Mouse (Mus musculus) forebrain, embryonic 16.5 days (tissue): ENCODE measurements at regions not wholly inside any gene's neighbourhood (a gene's known extent, or its start where the extent isn't known, plus 50 kb on each side); places are given as distances from the start of the nearest gene placed in this dataset.

Experiments
- ATAC-seq: fragments of 200-750 bp; cut with Nextera tagmentation; 2 replicates; pipeline ENCODE4 v1.8.0; 2017; ENCODE audit warnings: mild to moderate bottlenecking, moderate library complexity
- H3K27ac ChIP-seq: fragments of 300-500 bp; sonication (generic); 2 replicates; pipeline ENCODE4 v1.5.1; 2014; ENCODE audit warnings: low read length, control low read depth
- H3K27me3 ChIP-seq: fragments of 300-500 bp; sonication (generic); replicated peaks from 2 replicates; pipeline ENCODE4 v1.6.1; 2014; ENCODE audit warnings: low read length; ENCODE audit not compliant: control insufficient read depth, insufficient read depth
- H3K36me3 ChIP-seq: fragments of 300-500 bp; sonication (generic); 2 replicates; pipeline ENCODE4 v1.6.1; 2014; ENCODE audit not compliant: control insufficient read depth, insufficient read depth
- H3K4me1 ChIP-seq: fragments of 300-500 bp; sonication (generic); replicated peaks from 2 replicates; pipeline ENCODE4 v1.6.1; 2014; ENCODE audit warnings: low read length; ENCODE audit not compliant: control insufficient read depth, insufficient read depth
- H3K4me2 ChIP-seq: fragments of 300-500 bp; sonication (generic); 2 replicates; pipeline ENCODE4 v1.6.1; 2014; ENCODE audit warnings: mild to moderate bottlenecking, low read length, control low read depth
- H3K4me3 ChIP-seq: fragments of 300-500 bp; sonication (generic); replicated peaks from 2 replicates; pipeline ENCODE4 v1.5.1; 2014; ENCODE audit warnings: mild to moderate bottlenecking, low read length, control low read depth
- H3K9ac ChIP-seq: fragments of 300-500 bp; sonication (generic); replicated peaks from 2 replicates; pipeline ENCODE4 v1.6.1; 2014; ENCODE audit warnings: low read depth, low read length, control low read depth
- H3K9me3 ChIP-seq: fragments of 300-500 bp; sonication (generic); 2 replicates; pipeline ENCODE4 v1.6.1; 2016; ENCODE audit warnings: low read length; ENCODE audit not compliant: control insufficient read depth
- WGBS: fragments of 180-500 bp; shearing (Covaris S2); extraction: QIAGEN DNeasy Blood & Tissue Kit; methylation state at CpG from one replicate; pipeline ENCODE4 v1.1.7; 2014; 5-methylcytosine and 5-hydroxymethylcytosine counted together

DNA sequence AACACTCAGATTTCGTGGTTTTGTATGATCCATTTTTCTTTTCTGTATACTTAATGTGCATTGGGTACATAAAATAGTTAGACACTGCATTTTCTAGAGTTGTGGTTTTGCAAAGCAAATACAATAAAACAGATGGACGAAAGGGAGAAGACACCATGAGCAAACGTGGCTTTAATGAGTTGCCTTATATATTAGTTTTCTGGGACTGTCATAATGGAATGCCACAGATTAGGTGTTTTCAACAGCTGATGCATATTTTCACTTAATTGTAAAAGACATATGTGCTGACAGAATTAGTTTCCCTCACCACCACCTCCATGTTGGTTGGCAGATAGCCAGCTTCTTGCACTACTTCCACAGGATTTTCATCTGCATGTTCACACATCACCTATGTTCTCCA is 1607.9 kb downstream of the Hace1 start:
- ATAC-seq: no peak
- Histone ChIP-seq H3K4me1 (no peaks in the 10 kb centered on the region), H3K9me3 (no peaks in the 10 kb centered on the region)

DNA sequence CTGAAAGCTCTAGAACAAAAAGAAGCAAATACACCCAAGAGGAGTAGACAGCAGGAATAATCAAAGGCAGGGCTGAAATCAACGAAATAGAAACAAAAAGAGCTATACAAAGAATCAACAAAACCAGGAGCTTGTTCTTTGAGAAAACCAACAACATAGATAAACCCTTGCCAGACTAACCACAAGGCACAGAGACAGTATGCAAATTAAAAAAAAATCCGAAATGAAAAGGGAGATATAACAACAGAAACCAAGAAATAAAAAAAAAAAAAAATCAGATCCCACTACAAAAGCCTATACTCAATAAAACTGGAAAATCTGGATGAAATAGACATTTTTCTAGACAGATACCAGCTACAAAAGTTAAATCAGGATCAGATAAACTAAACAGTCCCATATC is 1638.6 kb downstream of the Hace1 start:
- Histone ChIP-seq H3K36me3 (no peaks in the 10 kb centered on the region), H3K27ac (no peak overlapping the region), H3K4me1 (no peaks in the 10 kb centered on the region), H3K9ac (no peak overlapping the region), H3K27me3 (no peaks in the 10 kb centered on the region), H3K9me3 (no peaks in the 10 kb centered on the region), H3K4me3 (no peak overlapping the region), H3K4me2 (no peak overlapping the region)
- 56% methylated on average over 2 of the region's 2 CpGs for WGBS
- no peak for ATAC-seq

More for the DNA sequence above, 1607.9 kb downstream of the Hace1 start:
- H3K9ac ChIP-seq: no peak overlapping the region
- H3K27ac ChIP-seq: no peak overlapping the region
- H3K27me3 ChIP-seq: no peaks in the 10 kb centered on the region
- no peaks in the 10 kb centered on the region for H3K36me3 ChIP-seq
- H3K4me2 ChIP-seq: no peak overlapping the region
- H3K4me3 ChIP-seq: no peak overlapping the region
- 71% methylated on average over 3 of the region's 3 CpGs for whole genome bisulfite sequencing

DNA sequence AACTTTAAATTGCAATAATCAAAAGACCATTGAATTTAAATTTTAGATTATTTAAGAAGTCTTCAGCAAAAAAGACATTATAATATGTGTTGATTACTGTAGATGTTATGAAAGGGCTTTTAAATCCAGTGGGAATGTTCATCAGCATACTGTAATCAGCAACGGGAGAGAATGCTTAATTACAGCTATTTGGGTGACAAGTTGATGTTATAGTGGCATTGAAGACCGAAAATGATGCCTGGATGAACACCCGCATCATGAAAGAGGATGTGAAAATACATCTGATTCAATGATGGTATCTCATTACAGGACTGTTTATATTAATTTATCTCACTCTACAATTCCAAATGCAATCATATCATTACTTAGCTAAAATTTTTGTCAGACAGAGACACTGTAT is 1685.4 kb downstream of the Hace1 start:
- Histone ChIP-seq H3K4me2 (no peak overlapping the region), H3K27ac (no peak overlapping the region), H3K27me3 (no peaks in the 10 kb centered on the region), H3K4me1 (no peaks in the 10 kb centered on the region), H3K4me3 (no peak overlapping the region), H3K9me3 (no peaks in the 10 kb centered on the region), H3K9ac (no peak overlapping the region), H3K36me3 (no peaks in the 10 kb centered on the region)
- WGBS: 51% methylated on average over 3 of the region's 3 CpGs
- peak; percentile 91 for ATAC-seq

DNA sequence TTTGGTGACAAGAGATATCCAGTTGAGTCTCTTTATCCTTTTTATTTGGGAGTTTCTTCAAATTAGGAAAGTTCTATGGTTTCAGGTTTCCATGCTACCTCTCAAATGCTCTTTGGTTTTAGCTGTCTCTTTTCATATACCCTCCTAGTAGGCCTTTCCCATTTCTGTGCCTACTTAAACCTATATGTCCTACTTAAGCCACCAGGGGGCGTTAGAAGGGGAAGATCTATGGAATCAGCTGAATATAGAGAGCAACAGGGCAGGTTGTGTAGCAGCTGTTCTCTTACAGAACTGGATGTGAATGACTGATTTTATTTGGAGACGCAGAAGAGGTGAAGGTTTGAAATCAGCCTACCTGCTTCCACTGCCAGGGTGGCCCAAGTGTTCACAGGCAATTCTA is 1708.1 kb downstream of the Hace1 start:
- Histone ChIP-seq H3K4me2 (no peak overlapping the region), H3K9ac (no peak overlapping the region), H3K36me3 (no peaks in the 10 kb centered on the region), H3K27me3 (no peaks in the 10 kb centered on the region), H3K4me3 (no peak overlapping the region), H3K27ac (no peak overlapping the region), H3K4me1 (no peaks in the 10 kb centered on the region), H3K9me3 (no peaks in the 10 kb centered on the region)
- 37% methylated on average over 2 of the region's 2 CpGs for whole genome bisulfite sequencing
- ATAC-seq: no peak

DNA sequence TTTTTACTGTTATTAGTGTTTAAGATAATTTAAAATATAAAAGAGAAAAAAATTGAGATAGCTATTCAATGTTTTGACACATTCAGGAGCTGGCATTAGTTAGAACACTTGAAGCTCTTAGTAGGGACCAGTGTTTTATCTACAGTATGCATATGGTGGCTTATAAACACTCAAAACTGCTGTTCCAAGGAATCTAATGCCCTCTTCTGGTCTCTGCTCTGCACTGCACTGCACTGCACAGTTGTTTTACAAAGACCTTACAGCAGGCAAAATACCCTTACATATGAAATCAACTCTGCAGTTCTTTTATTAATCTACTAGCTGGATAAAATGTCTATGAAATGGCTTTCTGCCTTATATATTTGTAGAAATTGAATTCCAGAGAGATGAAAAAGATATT is 1722.5 kb downstream of the Hace1 start:
- Histone ChIP-seq H3K27ac (no peak overlapping the region), H3K4me3 (no peak overlapping the region), H3K36me3 (no peaks in the 10 kb centered on the region), H3K4me1 (no peaks in the 10 kb centered on the region), H3K9ac (no peak overlapping the region), H3K27me3 (no peaks in the 10 kb centered on the region), H3K9me3 (0 out of 2 replicates have a peak, but pooled peaks cover 2% of the 10 kb centered on the region), H3K4me2 (no peak overlapping the region)
- no peak for ATAC-seq
